Mouse (Mus musculus) neutrophil, adult 59 days (primary cell): ENCODE results near the gene Usp26. TPM values are rescaled to one million over a fixed set of nuclear protein-coding genes. Genes with fewer than 3 reads are reported as not detected.

Experiments used
- total RNA-seq, 2 experiments: library from RNA; stranded (reverse); gene quantifications; 1 replicate in 1 of 2; 2 replicates in 1 of 2; pipeline ENCODE4 v1.2.4; 2023

The Usp26 gene
- not detected for total RNA-seq

GRCm38 (mm10) chrX:51801133-51801532, at the start of gene Usp26:
Gene Usp26, minus strand, starts transcription at chrX:51801233.

Other genes with a start within 250 kb of the Usp26 start
- under 1 TPM in 1 of 2 experiments, not detected in 1; 0.62 TPM for gene Hs6st2, start 119.4 kb downstream of the Usp26 start, total RNA-seq
- gene 1700080O16Rik, start 171.5 kb upstream of the Usp26 start, total RNA-seq = not detected